Mouse (Mus musculus): ENCODE measurements around the gene Agbl3. TPM values are rescaled to one million over a fixed set of nuclear protein-coding genes. Genes with fewer than 3 reads are reported as not detected.

The Agbl3 gene
- polyA plus RNA-seq (2015; fragmentation: Nextera tagmentation; extraction: Ambion mirVana), result 11.1 and 13.2 TPM in 2 replicates

DNA sequence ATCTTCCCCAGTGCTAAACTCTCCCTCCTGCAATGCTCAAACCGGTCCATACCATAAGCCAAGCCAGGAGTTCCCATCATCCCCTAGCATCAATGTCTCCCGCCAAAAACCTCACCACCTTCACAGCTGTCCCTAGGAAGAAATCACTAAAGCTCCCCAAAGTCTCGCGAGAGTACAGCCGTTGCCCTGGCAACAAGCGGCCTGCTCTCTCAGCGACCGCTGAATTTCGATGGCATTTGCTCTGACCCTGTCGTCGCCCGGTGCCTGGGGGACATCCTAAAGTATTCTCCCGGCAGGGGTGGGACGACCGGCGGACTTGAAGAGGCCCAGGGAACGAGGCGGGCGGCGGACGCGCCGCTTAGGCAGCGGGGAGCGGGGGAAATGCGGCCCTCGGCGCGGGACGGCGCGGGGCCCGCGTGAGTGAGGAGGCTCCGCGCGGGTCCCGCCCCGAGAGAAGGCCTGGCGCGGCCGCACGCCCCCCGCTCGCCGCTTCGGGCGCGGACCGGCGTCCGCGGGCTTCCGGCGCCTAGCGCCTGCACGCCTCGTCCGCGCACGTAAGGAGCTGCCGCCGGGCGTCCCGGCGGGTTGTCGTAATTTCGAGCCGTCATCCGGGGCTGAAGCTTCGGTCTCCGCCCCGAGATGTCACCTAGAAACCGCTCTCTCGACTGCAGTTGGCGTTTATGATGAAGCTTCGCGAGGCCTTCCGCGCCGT lies at the start of gene Agbl3:
Gene Agbl3 (plus strand): TSS at position 202 of the 712 bp plus-strand sequence.
- under 1% methylated on average over 81 of the region's 81 CpGs for WGBS
- Histone ChIP-seq H3K9ac (peak within 1 kb of the TSS; percentile 82), H3K4me1 (replicated peaks) (peaks cover 4% of the 10 kb centered on the region; the same call in 1 of the 2 replicates), H3K9me3 (no peaks in the 10 kb centered on the region), H3K4me2 (peak within 1 kb of the TSS; percentile 67), H3K4me3 (peak within 1 kb of the TSS; percentile 67), H3K36me3 (no peaks in the 10 kb centered on the region), H3K27me3 (no peaks in the 10 kb centered on the region), H3K27ac (replicated peaks) (peak within 1 kb of the TSS; percentile 98)
- ATAC-seq (ENCODE audit: low FRiP score, low read depth), result peak; percentile 97

DNA sequence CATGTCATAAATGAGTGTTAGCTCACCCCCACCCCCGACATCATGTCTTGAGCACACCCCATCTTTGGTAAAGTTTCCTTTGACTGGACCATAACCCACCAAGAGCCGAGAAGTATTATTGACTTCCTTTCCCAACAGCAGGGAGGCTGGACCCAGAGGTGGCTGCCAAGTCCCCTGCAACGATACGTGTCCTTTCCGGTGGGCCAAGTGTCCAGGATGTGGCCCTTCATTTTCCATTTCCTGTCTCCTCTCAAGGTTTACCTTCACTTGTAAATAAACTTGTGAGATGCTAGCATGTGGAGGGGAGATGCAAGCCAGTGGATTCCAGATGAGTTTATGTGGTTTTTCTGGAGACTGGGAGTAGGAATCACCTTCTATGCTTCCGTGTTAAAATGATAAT lies 49.2 kb upstream of the Agbl3 start:
- no peak overlapping the region for H3K9ac ChIP-seq
- H3K4me2 ChIP-seq, result no peak overlapping the region
- no peak overlapping the region for H3K27ac ChIP-seq (replicated peaks)
- no peaks in the 10 kb centered on the region for H3K36me3 ChIP-seq
- WGBS, result 77% methylated on average over 6 of the region's 6 CpGs
- ATAC-seq (ENCODE audit: low FRiP score, low read depth), result no peak
- H3K4me1 ChIP-seq (replicated peaks), result peaks cover 8% of the 10 kb centered on the region
- no peak overlapping the region for H3K4me3 ChIP-seq
- H3K9me3 ChIP-seq, result no peaks in the 10 kb centered on the region
- H3K27me3 ChIP-seq, result no peaks in the 10 kb centered on the region

DNA sequence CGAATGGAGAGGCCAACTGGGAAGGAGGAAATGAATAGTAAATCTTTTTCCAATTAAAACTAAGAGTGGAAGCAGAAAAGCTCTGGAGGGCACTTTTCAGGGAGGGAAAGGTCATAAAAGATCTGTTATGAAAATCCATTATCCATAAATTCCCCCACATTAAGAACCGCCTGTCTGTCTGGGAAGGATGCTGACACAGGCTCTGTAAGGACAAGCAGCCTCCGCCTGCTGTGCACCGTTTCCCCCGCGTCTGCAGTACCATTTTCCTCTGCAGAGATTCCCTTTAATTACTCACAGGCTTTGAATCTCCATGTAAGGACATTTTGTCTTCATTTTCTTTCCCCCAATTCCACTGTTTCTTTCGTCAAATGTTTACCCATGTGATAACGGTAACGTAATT lies 48.7 kb upstream of the Agbl3 start:
- H3K4me2 ChIP-seq, result peak overlapping the region; percentile 10; the same call in 1 of the 2 replicates
- no peaks in the 10 kb centered on the region for H3K9me3 ChIP-seq
- no peak overlapping the region for H3K4me3 ChIP-seq
- H3K9ac ChIP-seq, result no peak overlapping the region
- H3K27ac ChIP-seq (replicated peaks), result 0 out of 2 replicates have a peak overlapping the region, but pooled peaks have one; percentile 38
- ATAC-seq (ENCODE audit: low FRiP score, low read depth), result no peak
- H3K4me1 ChIP-seq (replicated peaks), result peaks cover 8% of the 10 kb centered on the region
- 58% methylated on average over 9 of the region's 9 CpGs for WGBS
- H3K27me3 ChIP-seq, result no peaks in the 10 kb centered on the region
- no peaks in the 10 kb centered on the region for H3K36me3 ChIP-seq

DNA sequence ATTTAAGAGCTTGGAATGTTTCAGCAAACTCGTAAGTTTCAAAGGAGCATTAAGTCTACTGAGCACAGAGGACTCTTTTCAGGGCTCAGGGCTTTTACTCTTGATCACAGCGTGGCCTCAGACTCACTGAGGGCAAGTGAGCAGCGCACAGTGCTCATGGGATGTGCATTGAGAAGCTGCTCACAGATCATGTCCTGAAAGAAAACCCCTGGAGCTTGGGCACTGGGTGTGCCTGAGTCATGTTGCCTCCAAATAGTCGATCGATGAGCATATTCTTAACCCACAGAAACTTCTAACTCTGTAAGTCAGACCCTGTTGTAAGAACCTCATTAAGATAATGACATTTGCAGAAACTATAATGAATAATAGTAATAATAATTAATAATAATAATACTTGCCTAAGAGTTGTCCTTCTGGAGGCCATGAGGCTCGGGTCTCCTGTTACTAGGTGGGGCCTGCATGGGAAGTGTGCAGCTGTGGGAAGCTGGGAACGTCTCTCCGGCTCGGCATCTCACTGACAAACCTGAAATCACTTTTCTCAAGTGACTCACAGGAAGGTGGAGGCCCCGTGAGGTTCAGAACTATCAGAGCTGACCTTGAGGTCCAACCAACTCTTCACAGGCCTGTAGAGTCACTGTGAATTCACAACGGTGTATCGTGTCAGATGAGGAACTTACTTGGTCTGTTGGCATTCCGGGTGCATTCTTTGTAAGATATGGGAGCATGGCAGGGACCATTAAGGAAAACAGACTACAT lies 45.1 kb upstream of the Agbl3 start:
- H3K36me3 ChIP-seq, result no peaks in the 10 kb centered on the region
- no peak overlapping the region for H3K4me3 ChIP-seq
- peaks cover 5% of the 10 kb centered on the region; the same call in 1 of the 2 replicates for H3K4me1 ChIP-seq (replicated peaks)
- H3K27me3 ChIP-seq, result no peaks in the 10 kb centered on the region
- ATAC-seq (ENCODE audit: low FRiP score, low read depth), result no peak
- no peaks in the 10 kb centered on the region for H3K9me3 ChIP-seq
- H3K4me2 ChIP-seq, result no peak overlapping the region
- 87% methylated on average over 13 of the region's 13 CpGs for WGBS
- H3K27ac ChIP-seq (replicated peaks), result no peak overlapping the region
- H3K9ac ChIP-seq, result no peak overlapping the region

DNA sequence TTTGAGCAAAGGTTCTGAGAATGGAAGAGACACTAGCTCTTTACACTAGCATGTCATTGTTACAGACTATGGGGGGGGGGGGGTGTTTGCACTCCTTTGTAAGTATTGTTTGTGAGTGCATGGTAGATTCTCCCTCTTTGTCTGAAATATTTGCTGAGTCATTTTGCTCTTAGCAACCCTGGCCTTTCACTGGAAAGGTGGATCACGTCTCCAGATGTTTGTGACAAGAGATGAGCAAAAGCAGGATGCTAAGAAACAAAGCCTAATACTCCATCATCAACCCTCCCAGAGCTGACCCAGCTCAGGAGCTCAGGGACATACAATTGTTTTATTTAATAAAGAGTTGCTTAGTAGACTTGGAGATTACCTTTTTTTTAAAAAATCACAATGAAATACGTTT lies 43.3 kb upstream of the Agbl3 start:
- no peak overlapping the region for H3K4me2 ChIP-seq
- H3K4me1 ChIP-seq (replicated peaks), result 0 out of 2 replicates have a peak, but pooled peaks cover under 1% of the 10 kb centered on the region
- no peaks in the 10 kb centered on the region for H3K36me3 ChIP-seq
- 54% methylated on average over 2 of the region's 2 CpGs for WGBS
- H3K27ac ChIP-seq (replicated peaks), result no peak overlapping the region
- no peak overlapping the region for H3K4me3 ChIP-seq
- no peaks in the 10 kb centered on the region for H3K9me3 ChIP-seq
- no peak for ATAC-seq (ENCODE audit: low FRiP score, low read depth)
- H3K27me3 ChIP-seq, result no peaks in the 10 kb centered on the region
- H3K9ac ChIP-seq, result no peak overlapping the region

DNA sequence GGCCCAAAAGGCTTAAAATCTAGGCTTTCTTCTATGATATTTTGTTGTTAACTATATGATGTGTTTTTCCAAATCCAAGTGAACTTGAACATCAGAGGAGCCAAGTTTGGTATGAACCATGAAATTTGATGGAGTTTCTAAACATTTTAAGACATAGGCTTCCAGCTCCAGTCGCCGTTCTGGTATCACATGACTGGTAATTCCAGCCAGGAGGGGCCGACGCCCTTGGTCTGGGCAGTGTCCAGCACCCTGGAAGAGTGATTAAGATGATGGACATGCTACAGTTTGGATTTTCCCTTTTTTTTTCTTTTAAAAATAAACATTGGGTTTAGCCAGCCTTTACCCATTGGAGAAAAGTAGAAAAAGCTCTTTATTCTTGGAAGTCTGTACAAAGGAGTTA lies 36.3 kb upstream of the Agbl3 start:
- Histone ChIP-seq H3K27me3 (no peaks in the 10 kb centered on the region), H3K4me1 (replicated peaks) (no peaks in the 10 kb centered on the region), H3K27ac (replicated peaks) (no peak overlapping the region), H3K36me3 (0 out of 2 replicates have a peak, but pooled peaks cover 6% of the 10 kb centered on the region), H3K9me3 (no peaks in the 10 kb centered on the region), H3K9ac (no peak overlapping the region), H3K4me2 (no peak overlapping the region), H3K4me3 (no peak overlapping the region)
- ATAC-seq (ENCODE audit: low FRiP score, low read depth), result no peak
- 86% methylated on average over 4 of the region's 4 CpGs for WGBS

DNA sequence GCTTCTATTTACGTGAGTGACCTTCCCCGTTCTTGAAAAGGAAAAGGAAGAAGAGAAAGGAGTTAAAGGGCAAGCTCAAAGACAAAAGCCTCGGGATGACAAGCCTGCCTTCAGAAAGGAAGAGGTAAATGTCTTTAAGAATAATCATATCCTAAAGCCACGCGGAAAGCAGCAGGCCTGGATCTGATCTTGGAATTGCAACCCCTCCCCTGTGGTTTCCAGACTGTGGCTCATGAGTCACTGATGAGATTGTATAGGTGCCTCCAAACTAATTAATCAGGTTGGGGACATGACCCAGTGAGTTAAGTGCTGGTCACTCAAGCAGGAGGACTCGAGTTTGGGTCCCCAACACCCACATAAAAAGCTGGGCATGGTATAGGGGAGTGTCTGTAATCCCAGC lies 32.4 kb upstream of the Agbl3 start:
- Histone ChIP-seq H3K4me3 (no peak overlapping the region), H3K36me3 (0 out of 2 replicates have a peak, but pooled peaks cover 6% of the 10 kb centered on the region), H3K9me3 (no peaks in the 10 kb centered on the region), H3K27ac (replicated peaks) (no peak overlapping the region), H3K27me3 (no peaks in the 10 kb centered on the region), H3K4me2 (no peak overlapping the region), H3K9ac (no peak overlapping the region), H3K4me1 (replicated peaks) (no peaks in the 10 kb centered on the region)
- ATAC-seq (ENCODE audit: low FRiP score, low read depth), result no peak
- WGBS, result 82% methylated on average over 6 of the region's 6 CpGs

DNA sequence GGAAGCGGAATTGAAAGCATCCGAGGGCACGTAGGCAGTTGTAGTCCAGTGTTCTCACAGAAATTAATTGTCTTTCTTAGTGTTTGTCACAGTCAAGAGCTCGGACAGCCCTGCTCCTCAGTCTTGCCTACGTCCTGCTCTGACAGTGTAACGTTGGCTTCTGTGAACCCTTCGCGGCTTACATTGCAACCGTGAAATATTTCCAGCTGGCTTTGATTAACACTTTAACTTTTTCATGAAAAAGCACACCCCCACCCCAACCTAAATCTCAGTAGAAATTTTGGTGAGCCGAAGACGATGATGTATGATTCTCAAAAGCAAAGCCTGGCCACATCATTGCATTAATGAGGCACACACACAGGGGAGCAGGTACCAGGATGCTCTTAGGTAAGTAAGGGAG lies 31.7 kb upstream of the Agbl3 start:
- Histone ChIP-seq H3K9ac (no peak overlapping the region), H3K27me3 (no peaks in the 10 kb centered on the region), H3K4me2 (no peak overlapping the region), H3K9me3 (no peaks in the 10 kb centered on the region), H3K4me1 (replicated peaks) (no peaks in the 10 kb centered on the region), H3K27ac (replicated peaks) (no peak overlapping the region), H3K4me3 (no peak overlapping the region), H3K36me3 (0 out of 2 replicates have a peak, but pooled peaks cover 6% of the 10 kb centered on the region)
- no peak for ATAC-seq (ENCODE audit: low FRiP score, low read depth)
- WGBS, result 90% methylated on average over 11 of the region's 11 CpGs

DNA sequence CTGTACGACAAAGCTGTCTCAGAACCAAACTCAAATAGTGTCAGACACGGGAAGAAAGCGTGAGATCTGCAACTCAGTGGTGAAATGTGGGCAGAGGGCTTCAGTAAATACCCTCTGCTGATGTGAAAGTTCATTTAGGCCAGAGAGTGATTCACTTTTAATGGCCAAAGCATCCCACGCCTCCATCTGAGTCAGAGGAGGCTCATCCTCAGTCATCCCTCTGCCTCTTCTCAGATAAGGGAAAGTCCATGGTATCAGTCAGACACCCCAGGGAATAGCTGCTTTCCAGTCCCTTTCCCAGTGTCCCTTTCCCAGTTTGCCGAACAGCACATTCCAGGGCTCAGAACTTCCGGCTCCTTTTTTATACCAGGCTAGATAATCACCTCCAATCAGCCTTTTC lies 30.7 kb upstream of the Agbl3 start:
- H3K36me3 ChIP-seq, result 0 out of 2 replicates have a peak, but pooled peaks cover 6% of the 10 kb centered on the region
- no peak overlapping the region for H3K4me3 ChIP-seq
- ATAC-seq (ENCODE audit: low FRiP score, low read depth), result no peak
- no peaks in the 10 kb centered on the region for H3K27me3 ChIP-seq
- H3K4me1 ChIP-seq (replicated peaks), result no peaks in the 10 kb centered on the region
- no peak overlapping the region for H3K9ac ChIP-seq
- no peak overlapping the region for H3K4me2 ChIP-seq
- 86% methylated on average over 6 of the region's 6 CpGs for WGBS
- no peak overlapping the region for H3K27ac ChIP-seq (replicated peaks)
- H3K9me3 ChIP-seq, result no peaks in the 10 kb centered on the region

DNA sequence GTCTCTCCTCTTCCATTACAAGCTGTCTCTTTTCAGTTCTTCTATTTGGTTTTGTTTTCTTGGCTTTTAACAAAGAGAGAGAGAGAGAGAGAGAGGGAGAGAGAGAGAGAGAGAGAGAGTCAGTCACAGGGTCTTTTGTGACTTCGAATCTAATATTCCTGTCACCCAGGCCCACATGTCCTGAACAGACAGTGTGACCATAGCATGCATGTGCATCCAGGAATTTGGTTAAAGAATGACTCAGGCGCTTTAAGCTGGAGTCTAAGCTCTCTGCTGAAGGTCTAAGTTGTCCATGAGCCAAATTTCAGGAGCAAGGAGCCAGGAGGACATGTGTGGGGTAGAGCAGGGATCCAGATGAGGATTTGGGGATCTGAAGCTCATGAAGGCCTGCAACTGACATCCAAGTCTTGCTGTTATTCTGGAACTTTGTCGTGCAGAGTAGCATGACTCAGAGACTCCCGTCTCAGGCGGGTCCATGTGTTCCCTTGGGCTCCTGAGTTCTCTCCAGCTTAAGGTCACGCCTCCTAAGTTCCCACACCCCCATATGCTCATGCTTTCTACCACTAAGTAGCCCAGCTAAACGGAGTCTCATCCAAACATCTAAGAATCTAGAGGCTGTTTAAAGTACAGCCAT lies 29.6 kb upstream of the Agbl3 start:
- Histone ChIP-seq H3K4me2 (no peak overlapping the region), H3K9ac (no peak overlapping the region), H3K4me3 (no peak overlapping the region), H3K36me3 (0 out of 2 replicates have a peak, but pooled peaks cover 6% of the 10 kb centered on the region), H3K9me3 (no peaks in the 10 kb centered on the region), H3K27me3 (no peaks in the 10 kb centered on the region), H3K27ac (replicated peaks) (no peak overlapping the region), H3K4me1 (replicated peaks) (no peaks in the 10 kb centered on the region)
- 79% methylated on average over 7 of the region's 7 CpGs for WGBS
- no peak for ATAC-seq (ENCODE audit: low FRiP score, low read depth)

DNA sequence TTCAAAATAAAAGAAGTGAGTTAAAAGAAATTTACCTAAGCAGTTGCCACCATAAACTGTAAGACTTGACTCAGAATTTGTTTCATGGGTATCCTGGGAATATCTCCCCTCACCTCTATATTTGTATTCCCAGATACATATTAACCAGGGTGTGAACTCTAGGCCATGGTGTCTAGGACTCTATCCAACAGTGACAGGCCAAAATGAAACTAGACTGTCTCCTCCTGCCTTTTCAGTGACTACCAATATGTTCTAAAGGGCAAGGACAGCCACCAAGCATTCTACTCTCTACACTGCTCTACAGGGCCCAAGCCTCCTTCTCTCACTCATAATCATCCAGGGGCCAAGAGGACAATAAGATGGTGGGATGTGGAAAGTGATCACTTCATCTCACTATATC lies 28.6 kb upstream of the Agbl3 start:
- Histone ChIP-seq H3K9me3 (no peaks in the 10 kb centered on the region), H3K36me3 (0 out of 2 replicates have a peak, but pooled peaks cover 8% of the 10 kb centered on the region), H3K4me3 (no peak overlapping the region), H3K27me3 (no peaks in the 10 kb centered on the region), H3K27ac (replicated peaks) (no peak overlapping the region), H3K4me2 (no peak overlapping the region), H3K9ac (no peak overlapping the region), H3K4me1 (replicated peaks) (no peaks in the 10 kb centered on the region)
- no peak for ATAC-seq (ENCODE audit: low FRiP score, low read depth)

DNA sequence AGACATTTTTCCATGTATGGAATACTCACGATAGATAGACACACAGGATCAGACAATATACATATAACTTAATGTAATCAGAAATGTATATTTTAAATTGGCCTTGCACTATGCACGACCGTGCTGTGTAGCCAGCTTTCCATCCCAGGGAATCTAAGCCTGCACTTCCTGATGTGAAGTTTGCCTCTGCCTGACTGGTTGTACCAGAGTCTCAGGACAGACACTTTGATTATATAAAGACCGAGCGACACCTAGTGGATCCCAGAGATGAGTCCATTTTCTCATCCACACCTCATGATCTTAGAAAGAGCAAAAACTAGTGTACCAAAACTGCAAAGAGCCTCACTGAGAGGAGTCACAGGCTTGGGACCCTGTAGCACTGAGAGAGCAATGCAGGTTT lies 25.8 kb upstream of the Agbl3 start:
- H3K9me3 ChIP-seq, result no peaks in the 10 kb centered on the region
- H3K36me3 ChIP-seq, result peaks cover 3% of the 10 kb centered on the region
- no peak overlapping the region for H3K9ac ChIP-seq
- H3K4me1 ChIP-seq (replicated peaks), result no peaks in the 10 kb centered on the region
- 38% methylated on average over 5 of the region's 5 CpGs for WGBS
- H3K27ac ChIP-seq (replicated peaks), result no peak overlapping the region
- no peaks in the 10 kb centered on the region for H3K27me3 ChIP-seq
- H3K4me2 ChIP-seq, result no peak overlapping the region
- peak; percentile 61; the same call in 1 of the 2 replicates for ATAC-seq (ENCODE audit: low FRiP score, low read depth)
- no peak overlapping the region for H3K4me3 ChIP-seq
